Mouse (Mus musculus) hindbrain, embryonic 16.5 days (tissue): ENCODE results near the gene Mcm9. TPM values are rescaled to one million over a fixed set of nuclear protein-coding genes. Genes with fewer than 3 reads are reported as not detected.

Source experiments
- ATAC-seq: fragments of 200-750 bp; cut with Nextera tagmentation; 2 replicates; pipeline ENCODE4 v1.8.0; 2017; ENCODE audit warnings: moderate TSS enrichment, moderate library complexity
- H3K27ac ChIP-seq: fragments of 300-500 bp; sonication (generic); 2 replicates; pipeline ENCODE4 v1.5.1; 2014; ENCODE audit warnings: low read depth, mild to moderate bottlenecking, control low read depth, low read length, moderate library complexity
- H3K27me3 ChIP-seq: fragments of 300-500 bp; sonication (generic); replicated peaks from 2 replicates; pipeline ENCODE4 v1.6.1; 2014; ENCODE audit warnings: low read length; ENCODE audit not compliant: control insufficient read depth, insufficient read depth
- H3K36me3 ChIP-seq: fragments of 300-500 bp; sonication (generic); 2 replicates; pipeline ENCODE4 v1.6.1; 2014; ENCODE audit warnings: mild to moderate bottlenecking, low read length, moderate library complexity, mixed read lengths; ENCODE audit not compliant: control insufficient read depth, insufficient read depth
- H3K4me1 ChIP-seq: fragments of 300-500 bp; sonication (generic); 2 replicates; pipeline ENCODE4 v1.6.1; 2014; ENCODE audit warnings: low read depth, low read length; ENCODE audit not compliant: control insufficient read depth, insufficient read depth
- H3K4me2 ChIP-seq: fragments of 300-500 bp; sonication (generic); 2 replicates; pipeline ENCODE4 v1.6.1; 2014; ENCODE audit warnings: mild to moderate bottlenecking, low read length, control low read depth, moderate library complexity
- H3K4me3 ChIP-seq: fragments of 300-500 bp; sonication (generic); 2 replicates; pipeline ENCODE4 v1.5.1; 2014; ENCODE audit warnings: mild to moderate bottlenecking, low read length, control low read depth, moderate library complexity
- H3K9ac ChIP-seq: fragments of 300-500 bp; sonication (generic); 2 replicates; pipeline ENCODE4 v1.6.1; 2014; ENCODE audit warnings: low read depth, mild to moderate bottlenecking, control low read depth, low read length, moderate library complexity
- H3K9me3 ChIP-seq: fragments of 300-500 bp; sonication (generic); 2 replicates; pipeline ENCODE4 v1.6.1; 2014; ENCODE audit warnings: mild to moderate bottlenecking, low read length, moderate library complexity; ENCODE audit not compliant: control insufficient read depth
- WGBS: fragments of 180-500 bp; shearing (Covaris S2); extraction: QIAGEN DNeasy Blood & Tissue Kit; methylation state at CpG from one replicate; pipeline ENCODE4 v1.1.7; 2014; 5-methylcytosine and 5-hydroxymethylcytosine counted together
- polyA plus RNA-seq: library from polyadenylated mRNA; unstranded; fragments of >200 nt; fragmentation: Nextera tagmentation; extraction: Ambion mirVana; gene quantifications from 2 replicates; pipeline ENCODE4 v1.2.1, GENCODE M21; 2015

Gene Mcm9
- polyA plus RNA-seq, 1 experiment from 2014 or later = 6.0 TPM

DNA sequence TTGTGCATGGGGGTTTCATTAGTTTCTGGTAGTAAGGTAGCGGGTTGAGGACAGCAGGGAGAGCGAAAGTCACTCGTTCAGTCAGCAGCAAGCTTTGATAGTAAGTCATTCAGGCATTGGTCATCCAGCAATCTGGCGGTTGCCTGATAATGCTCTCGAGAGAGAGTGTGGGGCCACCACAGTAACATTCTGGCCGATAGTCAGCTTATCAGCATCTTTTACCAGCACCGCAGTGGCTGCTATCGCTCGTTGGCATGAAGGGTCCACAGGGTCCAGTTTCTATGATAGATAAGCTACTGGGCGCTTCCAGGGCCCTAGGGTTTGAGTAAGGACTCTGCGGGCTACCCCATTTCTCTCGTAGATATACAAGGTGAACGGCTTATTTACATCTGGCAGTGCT lies 136.3 kb downstream of the Mcm9 start:
- Histone ChIP-seq H3K4me1 (no peaks in the 10 kb centered on the region), H3K27me3 (no peaks in the 10 kb centered on the region), H3K4me3 (no peak overlapping the region), H3K27ac (no peak overlapping the region), H3K9me3 (peaks cover 4% of the 10 kb centered on the region; the same call in 1 of the 2 replicates), H3K36me3 (no peaks in the 10 kb centered on the region), H3K9ac (no peak overlapping the region), H3K4me2 (no peak overlapping the region)
- no peak for ATAC-seq
- WGBS = 95% methylated on average over 13 of the region's 13 CpGs

Other genes with a start within 250 kb of the Mcm9 start
- 53.1 and 56.0 TPM in 2 replicates for gene Asf1a, start 33.7 kb downstream of the Mcm9 start, polyA plus RNA-seq
- gene Fam184a, start 120.7 kb upstream of the Mcm9 start, polyA plus RNA-seq = 13.3 and 14.5 TPM in 2 replicates